Mouse (Mus musculus) liver, embryonic 11.5 days (tissue): ENCODE data around the gene Gpr153. TPM values are rescaled to one million over a fixed set of nuclear protein-coding genes. Genes with fewer than 3 reads are reported as not detected.
A peak's percentile ranks its signal among the peaks of the same experiment; 100 is the strongest.

Experiments
- ATAC-seq: fragments of 200-750 bp; cut with Nextera tagmentation; replicated peaks from 2 replicates; pipeline ENCODE4 v1.8.0; 2017; ENCODE audit warnings: moderate number of reproducible peaks, mild to moderate bottlenecking, moderate TSS enrichment, moderate library complexity; ENCODE audit not compliant: low FRiP score
- DNase-seq: peaks from one replicate; pipeline ENCODE4 v3.0.0-alpha.2; 2017; ENCODE audit warnings: low spot score
- H3K27ac ChIP-seq: fragments of 300-500 bp; sonication (generic); 2 replicates; pipeline ENCODE4 v1.5.1; 2014; ENCODE audit warnings: mild to moderate bottlenecking, low read depth, low read length, control low read depth
- H3K27me3 ChIP-seq: fragments of 300-500 bp; sonication (generic); replicated peaks from 2 replicates; pipeline ENCODE4 v1.6.1; 2014; ENCODE audit warnings: low read length, mixed read lengths; ENCODE audit not compliant: control insufficient read depth, insufficient read depth
- H3K36me3 ChIP-seq: fragments of 300-500 bp; sonication (generic); 2 replicates; pipeline ENCODE4 v1.6.1; 2014; ENCODE audit warnings: mild to moderate bottlenecking, low read length, moderate library complexity, mixed read lengths; ENCODE audit not compliant: control insufficient read depth, insufficient read depth
- H3K4me1 ChIP-seq: fragments of 300-500 bp; sonication (generic); replicated peaks from 2 replicates; pipeline ENCODE4 v1.6.1; 2014; ENCODE audit warnings: low read length, mixed read lengths; ENCODE audit not compliant: control insufficient read depth, insufficient read depth
- H3K4me2 ChIP-seq: fragments of 300-500 bp; sonication (generic); 2 replicates; pipeline ENCODE4 v1.6.1; 2014; ENCODE audit warnings: mild to moderate bottlenecking, control low read depth, moderate library complexity
- H3K4me3 ChIP-seq: fragments of 300-500 bp; sonication (generic); 2 replicates; pipeline ENCODE4 v1.5.1; 2014; ENCODE audit warnings: low read depth, low read length, control low read depth
- H3K9ac ChIP-seq: fragments of 300-500 bp; sonication (generic); 2 replicates; pipeline ENCODE4 v1.6.1; 2014; ENCODE audit warnings: low read depth, low read length, control low read depth
- H3K9me3 ChIP-seq: fragments of 300-500 bp; sonication (generic); 2 replicates; pipeline ENCODE4 v1.6.1; 2016; ENCODE audit warnings: low read length, inconsistent platforms, mixed read lengths; ENCODE audit not compliant: control insufficient read depth
- WGBS: fragments of 180-500 bp; shearing (Covaris S2); extraction: QIAGEN DNeasy Blood & Tissue Kit; methylation state at CpG from one replicate; pipeline ENCODE4 v1.1.7; 2014; 5-methylcytosine and 5-hydroxymethylcytosine counted together
- polyA plus RNA-seq: library from polyadenylated mRNA; unstranded; fragments of >200 nt; fragmentation: Nextera tagmentation; extraction: Ambion mirVana; gene quantifications from 2 replicates; pipeline ENCODE4 v1.2.1, GENCODE M21; 2014

Gpr153 gene
- polyA plus RNA-seq, 1 experiment from 2014 or later: 2.2 TPM

GRCm38 (mm10) chr4:152288398-152288945 is 14.4 kb downstream of the Gpr153 start:
- Histone ChIP-seq H3K27me3 (peaks cover 90% of the 10 kb centered on the region), H3K9ac (no peak overlapping the region), H3K27ac (no peak overlapping the region), H3K4me3 (no peak overlapping the region), H3K9me3 (no peaks in the 10 kb centered on the region), H3K4me2 (no peak overlapping the region), H3K36me3 (no peaks in the 10 kb centered on the region), H3K4me1 (peaks cover 10% of the 10 kb centered on the region)
- WGBS: 59% methylated on average over 18 of the region's 18 CpGs
- ATAC-seq: no peak
- DNase-seq: no peak

GRCm38 (mm10) chr4:152290385-152290784 is 16.4 kb downstream of the Gpr153 start:
- H3K36me3 ChIP-seq: no peaks in the 10 kb centered on the region
- H3K4me2 ChIP-seq: peak overlapping the region; percentile 27; the same call in 1 of the 2 replicates
- ATAC-seq (no peak), DNase-seq (no peak)
- H3K4me3 ChIP-seq: 0 out of 2 replicates have a peak overlapping the region, but pooled peaks have one; percentile 10
- H3K9ac ChIP-seq: no peak overlapping the region
- H3K27ac ChIP-seq: no peak overlapping the region
- WGBS: 3% methylated on average over 39 of the region's 39 CpGs
- peaks cover 77% of the 10 kb centered on the region for H3K27me3 ChIP-seq
- H3K9me3 ChIP-seq: no peaks in the 10 kb centered on the region
- peaks cover 11% of the 10 kb centered on the region for H3K4me1 ChIP-seq

- DNase-seq (no peak), ATAC-seq (no peak)
- WGBS: 29% methylated on average over 11 of the region's 11 CpGs
- H3K27me3 ChIP-seq: peaks cover 71% of the 10 kb centered on the region
- no peaks in the 10 kb centered on the region for H3K36me3 ChIP-seq
- no peak overlapping the region for H3K9ac ChIP-seq
- peaks cover 14% of the 10 kb centered on the region for H3K4me1 ChIP-seq
- H3K4me2 ChIP-seq: no peak overlapping the region
- no peaks in the 10 kb centered on the region for H3K9me3 ChIP-seq
- H3K4me3 ChIP-seq: no peak overlapping the region
- no peak overlapping the region for H3K27ac ChIP-seq
Measured at GRCm38 (mm10) chr4:152290991-152291390, 17.0 kb downstream of the Gpr153 start.

- DNase-seq (no peak), ATAC-seq (no peak)
- WGBS: 26% methylated on average over 6 of the region's 6 CpGs
- Histone ChIP-seq H3K9ac (no peak within 1 kb of the TSS), H3K4me3 (0 out of 2 replicates have a peak within 1 kb of the TSS, but pooled peaks have one; percentile 10), H3K9me3 (no peaks in the 10 kb centered on the region), H3K27me3 (peaks cover 65% of the 10 kb centered on the region), H3K4me1 (peaks cover 9% of the 10 kb centered on the region), H3K4me2 (peak within 1 kb of the TSS; percentile 27; the same call in 1 of the 2 replicates), H3K36me3 (no peaks in the 10 kb centered on the region), H3K27ac (no peak within 1 kb of the TSS)
Measured at GRCm38 (mm10) chr4:152291562-152291961, 17.5 kb downstream of the Gpr153 start, which contains the start of gene Hes3. Gene Hes3, minus strand, starts transcription at chr4:152291662.

GRCm38 (mm10) chr4:152292102-152292765 is 18.2 kb downstream of the Gpr153 start:
- H3K4me3 ChIP-seq: no peak overlapping the region
- H3K4me1 ChIP-seq: peaks cover 9% of the 10 kb centered on the region
- 45% methylated on average over 12 of the region's 12 CpGs for WGBS
- no peaks in the 10 kb centered on the region for H3K9me3 ChIP-seq
- peaks cover 58% of the 10 kb centered on the region for H3K27me3 ChIP-seq
- no peak overlapping the region for H3K9ac ChIP-seq
- no peak for ATAC-seq
- no peak overlapping the region for H3K4me2 ChIP-seq
- H3K36me3 ChIP-seq: no peaks in the 10 kb centered on the region
- H3K27ac ChIP-seq: no peak overlapping the region
- no peak for DNase-seq

- WGBS: 47% methylated on average over 10 of the region's 10 CpGs
Measured at GRCm38 (mm10) chr4:152294188-152294929, 20.3 kb downstream of the Gpr153 start.

GRCm38 (mm10) chr4:152295916-152296315 is 21.9 kb downstream of the Gpr153 start:
- no peaks in the 10 kb centered on the region for H3K9me3 ChIP-seq
- ATAC-seq (peak; percentile 36), DNase-seq (no peak)
- H3K36me3 ChIP-seq: peaks cover 7% of the 10 kb centered on the region; the same call in 1 of the 2 replicates
- peak overlapping the region; percentile 52 for H3K27ac ChIP-seq
- H3K4me2 ChIP-seq: peak overlapping the region; percentile 28
- H3K4me3 ChIP-seq: peak overlapping the region; percentile 20; the same call in 1 of the 2 replicates
- WGBS: 18% methylated on average over 4 of the region's 4 CpGs
- H3K27me3 ChIP-seq: peaks cover 30% of the 10 kb centered on the region
- peaks cover 18% of the 10 kb centered on the region for H3K4me1 ChIP-seq
- no peak overlapping the region for H3K9ac ChIP-seq

More at GRCm38 (mm10) chr4:152294188-152294929, 20.3 kb downstream of the Gpr153 start:
- no peaks in the 10 kb centered on the region for H3K9me3 ChIP-seq
- H3K9ac ChIP-seq: no peak overlapping the region
- peak overlapping the region; percentile 43; the same call in 1 of the 2 replicates for H3K27ac ChIP-seq
- H3K4me1 ChIP-seq: peaks cover 21% of the 10 kb centered on the region
- ATAC-seq (no peak), DNase-seq (no peak)
- H3K4me3 ChIP-seq: no peak overlapping the region
- no peaks in the 10 kb centered on the region; the same call in 1 of the 2 replicates for H3K36me3 ChIP-seq
- peaks cover 44% of the 10 kb centered on the region for H3K27me3 ChIP-seq
- H3K4me2 ChIP-seq: no peak overlapping the region

- no peak for ATAC-seq
- 6% methylated on average over 8 of the region's 8 CpGs for WGBS
- DNase-seq: no peak
Measured at GRCm38 (mm10) chr4:152296371-152296770, 22.3 kb downstream of the Gpr153 start.

More at GRCm38 (mm10) chr4:152296371-152296770, 22.3 kb downstream of the Gpr153 start:
- Histone ChIP-seq H3K4me3 (peak overlapping the region; percentile 88), H3K27me3 (peaks cover 25% of the 10 kb centered on the region), H3K4me2 (peak overlapping the region; percentile 91), H3K4me1 (peaks cover 18% of the 10 kb centered on the region), H3K9ac (peak overlapping the region; percentile 62), H3K36me3 (peaks cover 7% of the 10 kb centered on the region; the same call in 1 of the 2 replicates), H3K27ac (peak overlapping the region; percentile 81), H3K9me3 (no peaks in the 10 kb centered on the region)
